Mouse (Mus musculus) cortical plate, adult 2 months (tissue): ENCODE measurements around the gene 1700037C18Rik.

ENCODE experiments used
- CTCF ChIP-seq: fragments of 200-500 bp; IDR thresholded peaks from 2 replicates; pipeline ENCODE4 v1.5.1; 2011; ENCODE audit warnings: mild to moderate bottlenecking, control low read depth, low read length; ENCODE audit not compliant: insufficient read depth; ENCODE audit errors: extremely low read depth
- POLR2A ChIP-seq: fragments of 200-500 bp; IDR thresholded peaks from 2 replicates; pipeline ENCODE4 v1.6.1; 2011; ENCODE audit warnings: mild to moderate bottlenecking, low read length, control low read depth; ENCODE audit not compliant: insufficient read depth; ENCODE audit errors: extremely low read depth

DNA sequence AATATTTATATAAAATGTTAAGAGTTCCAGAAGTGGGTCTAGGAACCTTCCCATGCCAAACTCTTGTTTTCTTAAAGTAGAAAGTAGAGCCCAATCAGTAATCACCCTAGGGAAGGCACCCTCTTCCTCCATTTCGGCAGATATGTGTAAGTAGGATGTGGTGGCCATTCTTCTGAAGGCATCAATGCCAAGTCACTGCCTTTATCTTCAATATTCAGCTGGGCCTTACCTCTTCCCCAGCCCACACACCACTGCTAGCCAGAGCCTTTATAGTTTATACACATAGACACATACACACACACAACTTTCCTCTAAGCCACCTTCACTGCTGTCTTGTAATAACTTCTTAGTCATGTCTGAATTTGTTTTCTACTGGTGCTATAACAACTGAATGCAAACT is 52.7 kb downstream of the 1700037C18Rik start:
- TF ChIP-seq CTCF (no peak), POLR2A (no peak)
